Mouse (Mus musculus) E14TG2a.4 (cell line): ENCODE results near the gene Clic5.

Experiments
- CTCF ChIP-seq: conservative IDR thresholded peaks from 2 replicates; pipeline ENCODE4 v1.5.1; 2014; ENCODE audit warnings: low read length
- NANOG ChIP-seq: IDR thresholded peaks from 2 replicates; pipeline ENCODE4 v1.6.1; 2014; ENCODE audit warnings: borderline replicate concordance, low read length, mixed read lengths

DNA sequence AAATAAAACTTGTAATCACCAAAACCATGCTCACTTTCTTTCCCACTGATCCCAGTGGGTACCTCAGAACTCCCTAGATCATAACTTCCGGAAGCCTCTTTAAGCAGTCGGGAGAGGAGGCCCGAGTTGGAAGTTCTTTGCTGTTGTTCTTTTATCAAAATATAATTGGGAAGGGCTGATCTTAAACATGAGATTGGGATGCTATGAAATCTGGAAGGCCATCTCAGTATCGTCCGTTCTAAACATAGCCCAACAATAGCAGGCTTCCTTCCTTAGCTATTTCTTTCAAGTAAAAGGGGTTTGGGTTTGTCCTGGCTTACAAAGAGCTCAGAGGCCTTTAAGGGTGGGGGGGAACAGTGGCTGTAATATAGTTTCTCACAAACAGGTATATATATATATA, 40.0 kb downstream of the Clic5 start:
- TF ChIP-seq CTCF: no peak
- no peak for TF ChIP-seq NANOG
